Mouse (Mus musculus): ENCODE data around the gene Tenm4. TPM values are rescaled to one million over a fixed set of nuclear protein-coding genes. Genes with fewer than 3 reads are reported as not detected.
A peak's percentile ranks its signal among the peaks of the same experiment; 100 is the strongest.

The Tenm4 gene
- polyA plus RNA-seq, 1 experiment from 2014 or later, result 36.3 TPM

DNA sequence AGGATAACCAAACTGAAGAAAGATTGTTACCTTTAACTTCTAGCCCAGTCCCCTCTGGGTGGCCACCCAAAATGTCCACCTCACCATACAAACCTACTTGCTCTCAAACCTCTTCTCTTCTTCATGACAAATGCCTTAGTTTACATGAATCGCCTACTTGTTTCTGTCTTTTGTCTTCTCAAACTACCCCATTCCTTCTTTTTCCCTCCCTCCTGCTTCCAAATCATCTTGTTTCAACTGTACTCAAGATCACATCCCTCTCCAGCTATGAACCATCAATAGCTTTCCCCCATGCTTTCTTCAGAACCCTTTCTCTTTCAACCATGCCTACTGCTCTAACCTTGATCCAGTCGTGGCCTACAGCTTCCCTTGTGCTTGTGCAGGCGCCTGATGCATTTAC lies 36.0 kb downstream of the Tenm4 start:
- H3K27me3 ChIP-seq, result 0 out of 2 replicates have a peak, but pooled peaks cover 3% of the 10 kb centered on the region
- no peak overlapping the region for H3K4me2 ChIP-seq
- no peak for ATAC-seq (ENCODE audit: insufficient number of reproducible peaks, low FRiP score, low TSS enrichment, low read depth)
- no peak overlapping the region for H3K9ac ChIP-seq
- WGBS, result 73% methylated on average over 3 of the region's 3 CpGs
- no peaks in the 10 kb centered on the region for H3K36me3 ChIP-seq
- H3K9me3 ChIP-seq, result no peaks in the 10 kb centered on the region
- peaks cover 16% of the 10 kb centered on the region for H3K4me1 ChIP-seq
- no peak overlapping the region for H3K4me3 ChIP-seq
- H3K27ac ChIP-seq, result no peak overlapping the region

DNA sequence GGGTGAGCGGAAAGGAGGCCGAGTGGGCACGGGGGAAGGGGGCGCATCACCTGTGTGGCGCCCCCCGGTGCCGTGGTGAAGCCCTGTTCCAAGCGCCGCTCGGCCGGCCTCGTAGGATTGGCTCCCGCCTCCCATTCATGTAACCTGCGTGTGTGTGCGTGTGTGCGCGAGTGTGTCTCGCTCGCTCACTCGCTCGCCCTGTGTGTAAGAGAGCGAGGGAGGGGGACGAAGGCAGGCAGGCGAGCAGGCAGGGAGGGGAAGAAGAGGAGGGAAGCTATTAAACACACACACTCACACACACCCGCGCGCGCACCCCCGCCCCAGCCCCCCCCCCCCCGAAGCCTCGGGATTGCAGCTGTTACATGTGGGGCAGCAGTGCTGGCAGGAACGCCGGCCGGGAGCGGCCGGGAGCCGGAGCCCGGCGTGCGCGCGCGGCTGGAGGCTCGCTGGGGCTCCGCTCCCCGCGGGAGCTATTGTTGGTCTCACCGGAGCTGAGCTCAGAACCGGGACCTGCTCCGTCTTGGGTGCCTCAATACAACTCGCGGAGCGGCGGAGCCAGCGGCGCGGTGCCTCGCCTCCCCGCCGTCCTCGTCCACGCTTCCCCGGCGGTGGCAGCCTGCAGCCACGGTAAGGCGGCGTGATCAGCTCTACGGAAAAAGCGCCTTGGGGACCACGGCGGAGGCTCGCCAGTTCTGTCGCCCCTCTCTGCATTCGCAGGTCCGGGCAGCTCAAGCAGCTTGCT lies 38.9 kb downstream of the Tenm4 start:
- peak; percentile 61 for ATAC-seq (ENCODE audit: insufficient number of reproducible peaks, low FRiP score, low TSS enrichment, low read depth)
- WGBS, result under 1% methylated on average over 75 of the region's 75 CpGs
- no peaks in the 10 kb centered on the region for H3K36me3 ChIP-seq
- peak overlapping the region; percentile 87 for H3K27ac ChIP-seq
- no peaks in the 10 kb centered on the region for H3K9me3 ChIP-seq
- peak overlapping the region; percentile 70 for H3K9ac ChIP-seq
- H3K4me3 ChIP-seq, result peak overlapping the region; percentile 73
- H3K27me3 ChIP-seq, result 0 out of 2 replicates have a peak, but pooled peaks cover 3% of the 10 kb centered on the region
- H3K4me1 ChIP-seq, result peaks cover 34% of the 10 kb centered on the region
- H3K4me2 ChIP-seq, result peak overlapping the region; percentile 86

DNA sequence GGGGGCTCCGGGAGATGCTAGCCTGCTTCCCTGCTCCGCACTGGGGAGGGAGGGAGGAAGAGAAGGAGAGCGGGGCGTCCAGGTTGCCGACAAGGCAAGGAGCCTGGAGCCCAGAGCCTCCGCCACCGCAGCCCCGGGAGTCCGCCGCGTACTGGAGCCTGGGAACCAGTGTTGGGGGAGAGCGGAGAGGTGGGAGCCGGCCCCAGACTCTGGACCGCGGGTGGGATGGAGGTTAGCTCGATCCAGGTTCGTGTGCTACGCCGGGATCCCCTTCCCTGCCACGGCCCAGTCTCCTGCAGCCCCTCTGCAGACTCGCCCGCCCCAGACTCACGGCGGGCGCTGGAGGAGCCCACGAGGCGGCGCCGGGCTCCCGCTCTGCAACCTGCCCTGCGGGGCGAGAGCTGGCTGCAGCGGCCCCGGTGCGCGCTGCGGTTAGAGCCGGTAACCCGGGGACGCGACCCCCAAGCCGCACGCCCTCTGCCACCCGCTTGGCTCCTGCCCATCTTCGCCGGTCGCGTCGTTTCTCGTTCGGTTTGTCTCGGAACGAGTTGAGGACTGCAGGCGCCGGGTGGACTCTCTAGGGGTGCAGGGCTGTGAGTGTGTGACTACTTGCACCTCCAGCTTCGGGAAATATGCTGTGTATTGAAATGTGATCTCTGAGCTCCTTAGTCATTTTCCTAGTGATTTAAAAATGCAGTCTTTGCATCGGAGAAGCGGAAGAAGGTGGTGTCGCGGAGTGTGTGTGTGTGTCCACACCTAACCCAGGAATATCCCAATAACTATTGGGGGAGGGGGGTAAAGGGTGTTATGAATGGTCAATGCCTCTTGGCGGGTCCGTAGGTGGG lies 39.7 kb downstream of the Tenm4 start:
- Histone ChIP-seq H3K27me3 (0 out of 2 replicates have a peak, but pooled peaks cover 3% of the 10 kb centered on the region), H3K4me1 (peaks cover 34% of the 10 kb centered on the region), H3K9ac (peak overlapping the region; percentile 70), H3K9me3 (no peaks in the 10 kb centered on the region), H3K27ac (peak overlapping the region; percentile 87), H3K4me2 (peak overlapping the region; percentile 86), H3K4me3 (peak overlapping the region; percentile 73), H3K36me3 (no peaks in the 10 kb centered on the region)
- WGBS, result under 1% methylated on average over 62 of the region's 62 CpGs
- ATAC-seq (ENCODE audit: insufficient number of reproducible peaks, low FRiP score, low TSS enrichment, low read depth), result peak; percentile 44

DNA sequence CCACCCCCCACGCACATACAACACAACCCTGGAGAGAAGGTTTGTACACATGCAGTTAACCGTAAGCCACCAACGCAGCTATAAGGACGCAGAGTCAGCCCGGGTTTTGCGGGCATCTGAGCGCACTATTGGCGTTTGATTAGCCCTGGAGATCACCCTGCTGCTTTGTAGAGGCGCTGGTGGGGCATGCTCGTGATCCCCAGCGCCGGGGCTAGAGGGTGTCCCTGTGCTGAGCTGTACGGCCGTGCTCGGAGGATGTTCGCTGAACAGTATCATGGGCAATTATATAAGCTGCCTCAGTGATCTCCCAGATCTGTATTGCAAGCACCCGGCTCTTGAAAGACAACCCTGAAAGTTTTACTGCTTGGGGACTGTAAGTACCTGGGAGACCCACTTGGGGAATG lies 40.6 kb downstream of the Tenm4 start:
- no peak for ATAC-seq (ENCODE audit: insufficient number of reproducible peaks, low FRiP score, low TSS enrichment, low read depth)
- Histone ChIP-seq H3K4me1 (peaks cover 39% of the 10 kb centered on the region), H3K27ac (peak overlapping the region; percentile 79), H3K9me3 (no peaks in the 10 kb centered on the region), H3K4me2 (peak overlapping the region; percentile 86), H3K27me3 (0 out of 2 replicates have a peak, but pooled peaks cover 3% of the 10 kb centered on the region), H3K9ac (peak overlapping the region; percentile 70), H3K36me3 (no peaks in the 10 kb centered on the region), H3K4me3 (peak overlapping the region; percentile 73)
- under 1% methylated on average over 17 of the region's 17 CpGs for WGBS

GRCm38 (mm10) chr7:96212224-96212591 lies 41.2 kb downstream of the Tenm4 start:
- WGBS, result 3% methylated on average over 9 of the region's 9 CpGs
- peak overlapping the region; percentile 31; the same call in 1 of the 2 replicates for H3K9ac ChIP-seq
- H3K4me3 ChIP-seq, result peak overlapping the region; percentile 73
- H3K9me3 ChIP-seq, result no peaks in the 10 kb centered on the region
- H3K4me1 ChIP-seq, result peaks cover 39% of the 10 kb centered on the region
- peak overlapping the region; percentile 79 for H3K27ac ChIP-seq
- H3K27me3 ChIP-seq, result 0 out of 2 replicates have a peak, but pooled peaks cover 3% of the 10 kb centered on the region
- H3K36me3 ChIP-seq, result no peaks in the 10 kb centered on the region
- ATAC-seq (ENCODE audit: insufficient number of reproducible peaks, low FRiP score, low TSS enrichment, low read depth), result no peak
- H3K4me2 ChIP-seq, result peak overlapping the region; percentile 86

- H3K4me3 ChIP-seq, result peak overlapping the region; percentile 73
- peaks cover 39% of the 10 kb centered on the region for H3K4me1 ChIP-seq
- peak overlapping the region; percentile 79 for H3K27ac ChIP-seq
- H3K9me3 ChIP-seq, result no peaks in the 10 kb centered on the region
- H3K27me3 ChIP-seq, result no peaks in the 10 kb centered on the region
- no peaks in the 10 kb centered on the region for H3K36me3 ChIP-seq
- H3K9ac ChIP-seq, result peak overlapping the region; percentile 31
- H3K4me2 ChIP-seq, result peak overlapping the region; percentile 86
- WGBS, result under 1% methylated on average over 48 of the region's 48 CpGs
- peak; percentile 48 for ATAC-seq (ENCODE audit: insufficient number of reproducible peaks, low FRiP score, low TSS enrichment, low read depth)
These were observed 41.8 kb downstream of the Tenm4 start for GRCm38 (mm10) chr7:96212592-96213541.

DNA sequence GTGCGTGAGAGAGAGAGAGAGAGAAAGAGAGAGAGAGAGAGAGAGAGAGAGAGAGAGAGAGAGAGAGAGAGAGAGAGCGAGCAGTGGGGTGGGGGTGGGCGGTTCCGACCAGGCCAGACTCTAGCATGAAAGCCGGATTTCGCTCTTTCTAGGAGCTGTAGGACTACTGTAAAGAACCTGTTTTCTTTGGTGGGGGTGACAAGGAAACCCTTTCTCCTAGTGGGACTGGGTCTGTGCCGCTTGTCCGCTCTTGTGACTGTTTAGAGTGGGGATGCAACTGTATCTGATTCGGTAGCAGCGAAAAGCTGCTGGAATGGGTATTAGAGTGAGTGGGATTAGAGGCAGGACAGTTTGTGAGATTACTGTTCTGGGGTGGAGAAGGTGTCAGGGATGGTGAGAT lies 42.7 kb downstream of the Tenm4 start:
- no peaks in the 10 kb centered on the region for H3K9me3 ChIP-seq
- H3K4me3 ChIP-seq, result peak overlapping the region; percentile 73
- no peak overlapping the region for H3K9ac ChIP-seq
- no peak overlapping the region for H3K27ac ChIP-seq
- H3K27me3 ChIP-seq, result no peaks in the 10 kb centered on the region
- H3K4me1 ChIP-seq, result peaks cover 39% of the 10 kb centered on the region
- H3K36me3 ChIP-seq, result no peaks in the 10 kb centered on the region
- H3K4me2 ChIP-seq, result peak overlapping the region; percentile 86
- 18% methylated on average over 9 of the region's 10 CpGs for WGBS
- ATAC-seq (ENCODE audit: insufficient number of reproducible peaks, low FRiP score, low TSS enrichment, low read depth), result no peak

DNA sequence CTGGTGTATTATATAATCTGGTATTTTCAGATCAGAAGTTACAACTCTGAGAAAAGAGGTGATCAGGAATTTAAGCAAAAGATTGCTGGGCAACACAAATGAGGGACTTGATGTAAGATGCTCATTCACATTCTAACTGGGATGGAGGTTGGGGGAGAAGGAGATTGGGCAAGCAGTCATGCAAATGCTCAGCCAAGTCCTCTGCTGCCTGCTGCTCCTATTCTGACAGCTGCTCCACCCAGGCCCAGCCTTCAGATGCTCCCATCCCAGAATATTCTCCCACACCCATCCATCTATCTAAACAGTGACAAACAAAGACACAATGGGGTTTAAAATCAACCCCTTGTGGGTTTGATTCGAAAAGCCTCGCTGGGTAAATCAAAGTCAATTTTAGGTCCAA lies 43.8 kb downstream of the Tenm4 start:
- 68% methylated on average over 2 of the region's 2 CpGs for WGBS
- Histone ChIP-seq H3K36me3 (no peaks in the 10 kb centered on the region), H3K4me3 (no peak overlapping the region), H3K9me3 (no peaks in the 10 kb centered on the region), H3K4me2 (no peak overlapping the region), H3K27ac (no peak overlapping the region), H3K27me3 (no peaks in the 10 kb centered on the region), H3K4me1 (peaks cover 36% of the 10 kb centered on the region), H3K9ac (no peak overlapping the region)
- no peak for ATAC-seq (ENCODE audit: insufficient number of reproducible peaks, low FRiP score, low TSS enrichment, low read depth)

DNA sequence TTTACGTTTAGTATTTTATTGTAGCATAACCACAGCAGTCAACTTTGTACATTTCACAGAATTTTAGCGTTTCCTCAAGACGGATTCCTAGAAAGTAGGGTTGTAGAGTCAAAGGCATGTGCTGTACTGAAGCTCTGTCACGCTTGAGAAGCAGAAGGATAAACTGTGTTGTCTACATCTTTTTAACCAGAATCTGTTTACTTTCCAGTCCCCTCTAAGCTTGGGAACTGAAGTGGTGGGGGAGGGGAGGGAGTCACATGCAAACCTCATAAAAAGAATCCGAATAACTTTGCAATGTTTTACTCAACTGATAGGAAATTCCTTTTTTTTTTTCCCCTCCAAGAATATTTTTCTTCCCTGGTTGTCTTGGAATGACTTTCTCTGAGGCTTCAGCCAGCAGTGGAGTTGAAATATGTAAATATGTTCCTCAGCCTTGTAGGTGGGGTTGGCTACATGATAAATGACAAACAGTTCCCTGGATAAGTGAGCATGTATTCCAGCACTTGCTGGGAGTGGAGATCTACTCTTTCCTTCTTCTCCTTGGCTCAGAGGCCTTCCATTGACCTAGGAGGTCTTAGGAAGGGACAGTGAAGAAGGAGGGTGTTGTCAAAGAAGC lies 45.0 kb downstream of the Tenm4 start:
- Histone ChIP-seq H3K4me3 (no peak overlapping the region), H3K27me3 (no peaks in the 10 kb centered on the region), H3K36me3 (no peaks in the 10 kb centered on the region), H3K4me1 (peaks cover 34% of the 10 kb centered on the region), H3K27ac (no peak overlapping the region), H3K4me2 (no peak overlapping the region), H3K9ac (no peak overlapping the region), H3K9me3 (no peaks in the 10 kb centered on the region)
- 39% methylated on average over 5 of the region's 5 CpGs for WGBS
- ATAC-seq (ENCODE audit: insufficient number of reproducible peaks, low FRiP score, low TSS enrichment, low read depth), result no peak

DNA sequence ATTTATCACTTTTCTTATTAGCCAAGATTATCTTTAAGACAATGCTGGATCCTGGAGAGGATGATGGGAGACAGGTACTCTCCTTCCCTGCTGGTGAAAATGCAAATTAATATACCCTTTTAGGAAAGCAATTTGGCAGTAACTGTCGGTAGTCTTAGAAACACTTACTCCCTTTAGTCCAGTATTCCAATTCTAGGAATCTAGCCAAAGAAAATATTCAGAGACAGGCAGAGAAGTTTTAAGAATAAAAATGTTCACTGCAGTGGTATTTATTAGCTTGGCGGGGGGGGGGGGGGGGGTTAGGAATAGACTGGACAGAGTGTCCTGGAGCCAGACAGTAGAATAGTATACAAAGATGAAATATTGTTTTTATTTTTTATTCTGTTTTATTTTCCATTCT lies 48.3 kb downstream of the Tenm4 start:
- Histone ChIP-seq H3K36me3 (no peaks in the 10 kb centered on the region), H3K4me1 (peaks cover 5% of the 10 kb centered on the region; the same call in 1 of the 2 replicates), H3K4me3 (no peak overlapping the region), H3K27ac (no peak overlapping the region), H3K27me3 (no peaks in the 10 kb centered on the region), H3K4me2 (no peak overlapping the region), H3K9ac (no peak overlapping the region), H3K9me3 (no peaks in the 10 kb centered on the region)
- ATAC-seq (ENCODE audit: insufficient number of reproducible peaks, low FRiP score, low TSS enrichment, low read depth), result no peak
- WGBS, result 51% methylated on average over 2 of the region's 2 CpGs

DNA sequence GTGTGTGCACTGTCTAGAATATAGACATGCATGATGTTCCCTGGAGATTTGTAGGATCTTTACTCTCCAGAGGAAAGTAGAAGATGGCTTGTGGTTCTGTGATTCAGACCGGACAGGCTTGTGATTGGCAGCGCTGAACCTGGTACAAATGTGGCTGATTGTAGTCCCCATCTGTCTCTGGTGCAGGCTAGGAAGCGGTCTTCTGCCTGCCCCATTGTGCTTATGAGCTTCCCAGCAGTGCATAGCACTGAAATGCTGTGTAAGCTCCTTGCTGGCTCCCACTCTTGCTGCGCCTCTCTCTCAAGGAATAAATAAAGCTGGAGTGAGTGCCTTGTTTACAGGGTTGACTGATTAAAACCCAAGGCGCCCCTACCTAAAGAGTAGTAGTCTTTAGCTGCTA lies 49.6 kb downstream of the Tenm4 start:
- 0 out of 2 replicates have a peak, but pooled peaks cover 5% of the 10 kb centered on the region for H3K4me1 ChIP-seq

More for the DNA sequence above, 49.6 kb downstream of the Tenm4 start:
- Histone ChIP-seq H3K4me3 (no peak overlapping the region), H3K27ac (no peak overlapping the region), H3K4me2 (no peak overlapping the region), H3K9me3 (no peaks in the 10 kb centered on the region), H3K9ac (no peak overlapping the region), H3K27me3 (no peaks in the 10 kb centered on the region), H3K36me3 (no peaks in the 10 kb centered on the region)
- WGBS, result 85% methylated on average over 5 of the region's 5 CpGs
- ATAC-seq (ENCODE audit: insufficient number of reproducible peaks, low FRiP score, low TSS enrichment, low read depth), result no peak
